Mouse (Mus musculus) right cerebral cortex, postnatal 10 days (tissue): ENCODE measurements around the gene Ctnnd2.

Experiments
- DNase-seq, 2 experiments: peaks; one replicate each; pipeline ENCODE4 v3.0.0; 2021; ENCODE audit warnings: low spot score in 2 of 2

Gene Ctnnd2

GRCm38 (mm10) chr15:30875523-30875922, 703.1 kb downstream of the Ctnnd2 start:
- DNase-seq = no peak

- no peak for DNase-seq
Observed at GRCm38 (mm10) chr15:30884692-30885334, 712.4 kb downstream of the Ctnnd2 start.

DNA sequence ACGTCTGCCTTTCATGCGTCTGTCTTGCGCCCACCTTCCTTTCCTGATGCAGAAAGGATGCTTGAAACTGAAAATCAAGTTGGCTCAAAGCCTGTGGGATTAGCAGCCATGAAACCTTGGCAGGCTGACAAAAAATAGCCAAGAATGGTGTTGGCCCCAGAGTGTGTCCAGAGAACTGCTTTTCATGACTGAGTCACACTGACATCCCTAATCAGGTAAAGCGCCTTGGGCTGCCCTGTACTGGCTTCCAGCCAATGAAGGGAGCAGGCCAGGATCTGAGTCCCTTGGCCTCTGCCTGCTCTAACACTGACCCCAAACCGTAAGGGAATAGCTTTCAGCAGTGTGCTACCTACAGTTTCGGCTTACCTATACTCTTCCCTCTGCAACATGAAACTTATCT, 713.0 kb downstream of the Ctnnd2 start:
- DNase-seq = peak in 1 of 2 experiments; percentile 40

DNA sequence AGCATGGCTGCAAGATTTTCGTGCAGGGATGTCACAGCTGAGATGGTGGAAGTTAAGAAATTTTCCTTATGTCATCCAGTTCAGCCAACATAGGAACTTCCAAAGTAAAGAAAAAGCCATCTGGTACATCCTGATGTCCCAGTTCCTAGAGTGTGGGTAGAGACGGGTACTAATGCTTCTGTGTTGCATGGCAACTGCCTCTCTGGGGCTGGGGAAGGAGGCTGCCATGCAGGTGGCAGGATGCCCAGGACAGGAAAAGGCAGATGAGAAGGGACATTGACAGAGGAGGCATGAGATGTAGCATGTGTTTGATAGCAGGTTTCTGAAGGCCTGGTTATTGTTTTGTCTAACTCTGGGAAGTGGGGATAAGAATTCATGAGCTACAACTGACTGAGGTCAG, 715.2 kb downstream of the Ctnnd2 start:
- DNase-seq = peak; percentile 83 to 89

GRCm38 (mm10) chr15:30891986-30892385, 719.6 kb downstream of the Ctnnd2 start:
- peak in 1 of 2 experiments; percentile 38 for DNase-seq

- DNase-seq = peak in 1 of 2 experiments; percentile 45
Observed at GRCm38 (mm10) chr15:30895063-30895462, 722.7 kb downstream of the Ctnnd2 start.

GRCm38 (mm10) chr15:30897342-30897741, 724.9 kb downstream of the Ctnnd2 start:
- DNase-seq = peak in 1 of 2 experiments; percentile 46

GRCm38 (mm10) chr15:30908027-30908426, 735.6 kb downstream of the Ctnnd2 start:
- DNase-seq = no peak

GRCm38 (mm10) chr15:30913360-30913759, 741.0 kb downstream of the Ctnnd2 start:
- DNase-seq = no peak

DNA sequence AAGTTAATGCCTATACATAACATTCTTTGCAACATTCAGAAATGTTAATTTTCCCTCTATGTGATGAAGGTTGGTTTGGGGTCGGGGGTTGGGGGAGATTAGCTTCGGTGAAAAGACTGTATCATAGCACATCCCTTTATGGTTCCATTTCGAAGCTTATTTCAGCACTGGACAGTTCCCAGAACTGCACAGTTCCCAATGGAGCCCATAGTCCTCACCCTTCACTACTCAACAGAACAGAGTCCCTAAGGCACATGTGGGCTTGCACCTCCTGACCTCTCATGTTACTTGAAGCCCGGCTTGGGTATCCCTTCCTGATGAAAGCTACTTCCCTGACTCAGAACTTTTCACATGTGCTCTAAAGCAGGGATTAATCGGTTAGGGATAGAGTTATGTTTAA, 753.4 kb downstream of the Ctnnd2 start:
- no peak for DNase-seq

DNA sequence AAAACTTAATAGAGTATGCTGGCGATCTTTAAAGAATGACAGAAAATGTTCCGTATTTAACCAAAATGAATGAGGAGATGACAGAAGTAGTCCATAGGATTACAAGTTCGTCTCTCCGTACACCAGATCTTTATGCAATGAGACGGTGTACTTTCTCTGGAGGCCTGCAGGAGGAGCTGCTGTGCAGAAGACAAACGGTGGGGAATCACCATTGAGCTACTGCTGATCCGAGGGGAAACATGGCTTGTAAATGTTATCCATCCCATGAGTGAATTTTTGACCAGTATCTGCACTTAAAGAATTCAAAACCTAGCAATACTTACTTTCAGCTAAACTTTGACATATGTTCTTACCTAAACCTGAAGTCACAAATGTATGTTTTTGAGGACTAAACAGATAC, 755.2 kb downstream of the Ctnnd2 start:
- DNase-seq = peak in 1 of 2 experiments; percentile 59

GRCm38 (mm10) chr15:30931906-30932305, 759.5 kb downstream of the Ctnnd2 start:
- no peak for DNase-seq

GRCm38 (mm10) chr15:30945863-30946262, 773.5 kb downstream of the Ctnnd2 start:
- DNase-seq = no peak

DNA sequence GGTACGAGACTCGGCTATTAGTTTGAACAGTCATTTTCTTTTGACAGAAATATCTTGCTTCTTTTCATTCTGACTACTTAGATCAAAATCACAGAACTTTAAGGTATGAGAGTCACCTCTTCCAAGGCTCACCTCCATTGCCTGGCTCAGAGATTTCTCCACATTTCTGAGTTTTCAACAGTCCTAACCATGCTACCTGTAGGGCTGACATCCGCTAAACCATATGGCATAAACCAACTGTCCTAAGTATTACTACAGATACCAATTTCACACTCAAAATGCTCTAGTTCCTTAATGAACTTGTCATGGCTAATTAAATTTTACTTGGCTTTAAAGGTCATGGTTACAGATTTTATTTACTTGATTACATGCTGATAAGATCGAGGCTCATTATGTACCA, 786.1 kb downstream of the Ctnnd2 start:
- DNase-seq = no peak

- no peak for DNase-seq
Observed at GRCm38 (mm10) chr15:30962421-30963160, 790.2 kb downstream of the Ctnnd2 start.

DNA sequence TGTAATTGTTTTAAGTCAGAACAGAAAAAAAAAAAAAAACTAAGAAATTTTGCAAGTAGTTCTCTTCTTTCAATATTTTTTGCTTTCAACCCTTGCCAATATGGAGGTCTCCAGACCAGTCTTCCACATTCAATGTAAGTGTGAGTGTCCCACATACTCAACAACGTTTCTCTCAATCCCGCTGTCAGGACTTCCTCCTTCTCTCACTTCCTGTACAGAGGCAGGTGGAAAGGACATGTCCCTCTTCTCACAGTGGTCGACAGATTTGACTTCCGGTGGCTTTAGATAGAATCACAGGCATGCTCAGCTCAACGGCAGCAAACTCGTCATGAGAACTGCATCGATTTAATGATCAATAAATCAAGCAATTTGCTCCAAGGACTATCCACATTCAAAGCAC, 791.7 kb downstream of the Ctnnd2 start:
- DNase-seq = no peak

DNA sequence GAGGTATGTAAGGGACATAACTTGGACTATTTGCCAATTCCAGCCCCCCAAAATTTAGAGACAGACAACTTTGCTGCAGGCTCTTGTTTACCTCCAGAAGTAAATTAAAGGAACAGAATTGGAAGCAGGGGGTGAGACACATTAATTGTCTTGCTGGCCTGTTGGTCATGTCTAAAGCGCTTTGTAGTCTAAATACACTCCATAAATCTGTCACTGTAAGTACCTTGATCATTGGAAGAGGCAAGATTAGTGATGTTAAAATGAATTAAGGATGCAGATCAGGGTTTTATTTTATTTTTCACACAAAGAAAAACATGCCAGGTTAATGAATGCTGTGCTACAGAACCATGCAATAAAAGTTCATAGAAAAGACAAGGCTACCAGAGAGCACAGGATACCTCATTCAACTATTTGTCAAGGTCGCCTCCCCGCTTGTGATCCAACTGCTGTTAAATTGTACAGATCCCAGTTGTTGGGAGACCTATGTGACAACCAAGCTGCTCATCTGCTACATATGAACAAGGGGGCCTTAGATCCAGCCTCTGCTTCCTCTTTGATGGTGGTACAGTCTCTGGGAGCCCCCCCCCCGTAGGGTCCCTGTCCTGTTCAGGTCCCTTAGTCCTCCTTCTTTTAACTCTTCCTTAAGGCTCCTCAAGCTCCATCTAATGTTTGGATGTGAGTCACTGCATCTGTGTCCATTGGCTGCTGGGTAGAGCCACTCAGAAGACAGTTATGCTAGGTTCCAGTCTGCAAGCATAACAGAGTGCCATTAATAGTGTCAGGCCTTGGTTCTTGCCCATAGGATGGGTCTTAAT, 792.7 kb downstream of the Ctnnd2 start:
- no peak for DNase-seq

DNA sequence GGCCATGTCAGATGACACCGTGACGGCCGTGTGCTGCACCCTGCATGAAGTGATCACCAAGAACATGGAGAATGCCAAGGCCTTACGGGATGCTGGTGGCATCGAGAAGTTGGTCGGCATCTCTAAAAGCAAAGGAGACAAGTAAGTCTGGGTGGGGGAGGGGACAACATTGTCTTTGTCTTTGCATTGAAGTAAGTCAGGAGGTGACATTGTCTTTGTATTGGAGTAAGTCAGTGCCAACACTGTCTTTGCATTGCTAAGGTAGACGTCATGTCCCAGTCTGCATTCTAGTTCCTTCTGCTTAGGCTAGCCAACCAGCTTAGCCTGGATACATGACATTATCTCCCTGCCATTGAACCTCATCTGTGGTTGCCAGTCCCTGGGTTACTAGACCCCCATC, 794.4 kb downstream of the Ctnnd2 start:
- no peak for DNase-seq

- no peak for DNase-seq
Observed at GRCm38 (mm10) chr15:30974436-30974835, 802.0 kb downstream of the Ctnnd2 start.

DNA sequence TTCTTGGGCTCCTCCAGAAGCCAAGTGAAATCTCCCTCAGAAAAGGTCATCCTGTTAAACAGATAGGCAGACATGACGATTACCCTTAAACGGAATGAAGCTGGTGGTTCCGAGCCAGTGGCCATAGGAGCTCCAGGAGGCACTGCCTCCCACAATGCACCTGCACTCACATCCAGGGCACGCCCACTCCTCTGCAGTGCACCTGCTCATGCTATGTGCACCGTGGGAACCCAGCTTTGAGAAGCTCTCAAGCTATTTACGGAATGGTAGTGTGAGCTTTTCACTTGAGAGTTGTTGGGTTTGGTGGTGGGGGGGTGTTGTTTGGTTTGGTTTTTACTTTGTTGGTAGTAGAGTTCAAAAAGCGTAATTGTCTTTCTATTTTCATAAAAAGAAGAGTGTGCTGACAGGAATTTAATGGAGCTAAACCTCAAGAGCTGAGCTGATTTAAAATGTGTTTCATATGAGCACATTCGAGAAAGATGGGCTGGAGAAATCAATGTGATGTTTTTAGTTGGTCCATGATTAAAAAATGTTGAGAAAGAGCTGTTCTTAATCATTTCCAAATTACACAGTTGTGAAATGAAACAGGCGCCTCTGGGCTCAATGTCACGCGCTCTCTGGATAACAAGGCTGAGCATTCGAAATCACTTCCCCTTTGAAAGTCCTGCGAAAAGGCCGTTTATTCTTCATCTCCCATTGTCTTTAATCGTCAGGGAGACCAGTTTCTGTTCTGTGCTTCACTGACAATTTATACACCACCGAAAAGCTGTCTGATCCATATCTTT, 802.8 kb downstream of the Ctnnd2 start:
- DNase-seq = no peak

DNA sequence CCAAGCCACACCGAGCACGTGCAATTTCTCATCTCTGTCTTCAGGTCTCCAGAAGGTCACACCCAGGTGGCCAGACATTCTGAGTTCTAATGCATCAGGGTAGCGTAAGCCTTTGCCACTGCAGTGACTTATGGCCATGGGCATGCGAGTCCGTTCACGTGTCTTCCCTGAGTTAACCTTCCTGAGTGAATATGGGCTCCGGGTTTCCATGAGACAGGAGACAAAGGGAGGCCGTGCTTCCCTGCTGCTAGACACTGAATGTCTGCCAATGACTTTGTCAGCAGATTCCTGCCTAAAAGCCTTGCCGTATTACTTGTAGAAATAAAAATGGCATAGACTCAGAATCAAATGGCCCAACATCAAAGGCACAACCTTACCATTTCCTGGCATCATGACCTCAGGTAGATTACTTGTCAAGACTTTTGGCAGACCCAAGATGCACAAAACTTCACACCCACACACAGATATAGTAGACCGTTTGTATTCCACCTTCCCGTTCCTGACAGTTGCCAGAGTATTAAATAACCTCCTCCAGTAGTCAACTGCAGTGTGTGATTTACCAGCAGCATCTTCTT, 804.9 kb downstream of the Ctnnd2 start:
- DNase-seq = no peak
